Mouse (Mus musculus): ENCODE measurements at regions not wholly inside any gene's neighbourhood (a gene's known extent, or its start where the extent isn't known, plus 50 kb on each side); places are given as distances from the start of the nearest gene placed in this dataset.

DNA sequence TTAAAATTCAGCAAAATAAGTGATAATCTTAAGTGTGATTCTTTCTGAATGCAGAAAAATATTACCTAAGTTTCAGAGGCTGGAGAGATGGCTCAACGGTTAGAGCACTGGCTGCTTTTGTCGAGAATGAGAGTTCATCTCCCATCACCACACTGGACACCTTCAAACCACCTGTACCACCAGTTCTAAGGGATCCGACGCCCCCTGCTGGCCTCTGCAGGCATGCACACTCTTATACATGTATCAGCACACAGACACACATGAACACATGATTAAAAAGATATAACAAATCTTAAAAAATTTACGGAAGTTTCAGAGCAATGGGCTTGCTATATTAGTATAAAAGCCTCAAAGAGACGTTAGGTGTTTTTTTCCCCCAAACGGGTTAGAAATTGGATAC is 80.9 kb upstream of the Ubash3b start:
- Histone ChIP-seq H3K27ac (ENCODE audit: insufficient read depth, low read depth, low read length) (no peak overlapping the region), H3K4me1 (ENCODE audit: control insufficient read depth, insufficient read depth, insufficient read length, low read length) (no peaks in the 10 kb centered on the region), H3K36me3 (ENCODE audit: control insufficient read depth, insufficient read depth, low read length) (no peaks in the 10 kb centered on the region), H3K27me3 (ENCODE audit: control insufficient read depth, insufficient read depth, low read length) (no peaks in the 10 kb centered on the region), H3K4me3 (ENCODE audit: low read depth, low read length) (no peak overlapping the region)
- TF ChIP-seq POLR2A (IDR thresholded peaks at IDR 0.05; ENCODE audit: low read depth, low read length): no peak
- no peak for TF ChIP-seq CTCF (IDR thresholded peaks at IDR 0.05; ENCODE audit: extremely low read depth, insufficient read length, insufficient replicate concordance, low read depth, low read length)
- WGBS: 83% methylated on average over 7 of the region's 7 CpGs

DNA sequence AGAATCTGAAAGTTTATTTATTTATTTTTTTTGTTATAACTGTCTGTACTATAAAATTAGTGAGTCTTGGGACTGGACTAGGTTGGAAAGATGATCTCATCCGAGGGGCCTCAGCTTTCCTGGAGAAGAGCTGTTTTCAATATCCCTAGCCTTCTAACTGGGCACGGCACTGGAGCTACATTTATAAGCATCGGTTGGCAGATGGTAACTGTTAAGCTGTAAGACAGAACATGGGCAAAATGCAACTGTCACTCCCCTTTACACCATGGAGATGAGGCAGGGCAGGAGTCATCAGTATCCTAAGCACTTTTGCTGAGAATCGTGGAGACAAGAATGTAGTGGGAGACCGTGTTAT is 77.6 kb upstream of the Ubash3b start:
- TF ChIP-seq CTCF (IDR thresholded peaks at IDR 0.05; ENCODE audit: extremely low read depth, insufficient read length, insufficient replicate concordance, low read depth, low read length): no peak
- no peak for TF ChIP-seq POLR2A (IDR thresholded peaks at IDR 0.05; ENCODE audit: low read depth, low read length)
- WGBS: 76% methylated on average over 5 of the region's 5 CpGs
- Histone ChIP-seq H3K27me3 (ENCODE audit: control insufficient read depth, insufficient read depth, low read length) (no peaks in the 10 kb centered on the region), H3K4me1 (ENCODE audit: control insufficient read depth, insufficient read depth, insufficient read length, low read length) (no peaks in the 10 kb centered on the region), H3K27ac (ENCODE audit: insufficient read depth, low read depth, low read length) (no peak overlapping the region), H3K36me3 (ENCODE audit: control insufficient read depth, insufficient read depth, low read length) (no peaks in the 10 kb centered on the region), H3K4me3 (ENCODE audit: low read depth, low read length) (no peak overlapping the region)

DNA sequence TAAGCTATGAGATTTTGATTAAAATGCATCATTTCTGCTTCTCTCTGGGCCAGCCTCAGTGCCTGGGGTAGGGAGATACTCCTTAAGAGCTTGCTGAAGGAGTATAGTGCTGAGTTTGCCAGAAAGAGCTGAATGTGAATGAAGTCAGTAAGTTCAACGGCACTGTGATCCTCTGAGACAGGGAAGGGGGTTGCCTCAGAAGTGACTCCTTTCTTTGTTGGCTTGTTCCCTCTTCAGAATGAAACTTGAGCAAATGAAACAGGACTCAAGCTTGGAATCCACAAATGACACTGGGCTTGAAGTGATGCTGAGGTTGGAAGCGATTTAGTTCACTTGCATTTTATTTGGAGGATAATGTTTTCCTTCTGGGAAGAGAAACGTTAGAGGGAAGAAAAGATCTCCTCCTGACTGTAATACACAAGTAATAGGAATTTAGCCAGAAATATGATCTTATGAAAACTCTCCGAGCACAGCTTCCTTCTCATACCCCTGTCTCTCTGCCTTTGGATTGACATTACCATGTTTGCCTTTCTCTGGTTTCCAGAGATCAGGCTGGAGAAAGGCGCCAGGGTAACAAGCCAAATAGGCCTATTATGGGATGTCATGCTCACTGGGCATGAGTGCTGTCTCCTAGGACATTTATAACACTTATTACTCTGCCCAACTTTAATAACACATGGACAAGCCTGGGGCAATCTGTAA is 77.0 kb upstream of the Ubash3b start:
- H3K27me3 ChIP-seq (ENCODE audit: control insufficient read depth, insufficient read depth, low read length): no peaks in the 10 kb centered on the region
- no peak overlapping the region for H3K4me3 ChIP-seq (ENCODE audit: low read depth, low read length)
- no peaks in the 10 kb centered on the region for H3K4me1 ChIP-seq (ENCODE audit: control insufficient read depth, insufficient read depth, insufficient read length, low read length)
- no peaks in the 10 kb centered on the region for H3K36me3 ChIP-seq (ENCODE audit: control insufficient read depth, insufficient read depth, low read length)
- H3K27ac ChIP-seq (ENCODE audit: insufficient read depth, low read depth, low read length): no peak overlapping the region
- no peak for TF ChIP-seq CTCF (IDR thresholded peaks at IDR 0.05; ENCODE audit: extremely low read depth, insufficient read length, insufficient replicate concordance, low read depth, low read length)
- no peak for TF ChIP-seq POLR2A (IDR thresholded peaks at IDR 0.05; ENCODE audit: low read depth, low read length)
- WGBS: 62% methylated on average over 5 of the region's 5 CpGs

DNA sequence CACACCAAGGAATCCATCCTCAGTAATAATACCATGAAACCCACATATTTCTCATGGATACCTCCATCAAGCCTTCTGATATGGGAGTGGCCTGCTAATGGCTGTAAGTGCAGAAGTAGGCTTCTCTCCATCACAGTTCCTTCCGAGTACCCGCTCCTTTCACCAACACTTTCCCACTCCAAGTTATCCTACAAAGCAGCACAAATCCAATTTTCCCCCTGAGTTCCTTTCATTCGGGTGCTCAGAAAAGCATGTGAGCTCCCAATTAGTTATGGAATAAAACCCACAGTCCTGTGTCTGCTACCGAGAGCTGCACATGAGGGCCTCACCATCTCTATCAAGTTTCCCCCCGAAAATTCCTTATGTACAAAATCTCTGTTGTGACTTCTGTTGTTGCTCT is 75.8 kb upstream of the Ubash3b start:
- no peaks in the 10 kb centered on the region for H3K27me3 ChIP-seq (ENCODE audit: control insufficient read depth, insufficient read depth, low read length)
- no peaks in the 10 kb centered on the region for H3K4me1 ChIP-seq (ENCODE audit: control insufficient read depth, insufficient read depth, insufficient read length, low read length)
- H3K36me3 ChIP-seq (ENCODE audit: control insufficient read depth, insufficient read depth, low read length): no peaks in the 10 kb centered on the region
- WGBS: 91% methylated on average over 5 of the region's 5 CpGs
- no peak for TF ChIP-seq POLR2A (IDR thresholded peaks at IDR 0.05; ENCODE audit: low read depth, low read length)
- TF ChIP-seq CTCF (IDR thresholded peaks at IDR 0.05; ENCODE audit: extremely low read depth, insufficient read length, insufficient replicate concordance, low read depth, low read length): no peak
- no peak overlapping the region for H3K4me3 ChIP-seq (ENCODE audit: low read depth, low read length)
- no peak overlapping the region for H3K27ac ChIP-seq (ENCODE audit: insufficient read depth, low read depth, low read length)

DNA sequence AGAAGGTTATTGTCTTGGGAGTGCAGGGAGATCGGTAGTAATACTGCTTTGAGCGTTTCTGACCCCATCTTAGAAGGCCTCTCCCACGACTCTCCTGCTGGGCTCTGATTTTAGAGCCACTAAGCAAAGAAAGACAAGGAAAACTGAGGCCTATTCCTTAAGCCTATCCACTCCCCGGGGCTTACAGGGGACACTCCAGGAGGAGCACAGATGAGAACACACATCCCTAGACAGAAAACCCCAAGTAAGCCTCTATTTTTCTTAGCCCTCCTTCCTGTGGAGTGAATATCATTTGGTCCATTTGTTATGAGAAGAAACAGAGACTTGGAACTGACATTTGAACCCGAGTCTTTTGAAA is 67.7 kb upstream of the Ubash3b start:
- H3K27ac ChIP-seq (ENCODE audit: insufficient read depth, low read depth, low read length): no peak overlapping the region
- TF ChIP-seq POLR2A (IDR thresholded peaks at IDR 0.05; ENCODE audit: low read depth, low read length) (no peak), CTCF (IDR thresholded peaks at IDR 0.05; ENCODE audit: extremely low read depth, insufficient read length, insufficient replicate concordance, low read depth, low read length) (no peak)
- WGBS: 18% methylated on average over 5 of the region's 5 CpGs
- peak overlapping the region; percentile 58 for H3K4me3 ChIP-seq (ENCODE audit: low read depth, low read length)
- no peaks in the 10 kb centered on the region for H3K27me3 ChIP-seq (ENCODE audit: control insufficient read depth, insufficient read depth, low read length)
- H3K36me3 ChIP-seq (ENCODE audit: control insufficient read depth, insufficient read depth, low read length): no peaks in the 10 kb centered on the region
- peaks cover 2% of the 10 kb centered on the region for H3K4me1 ChIP-seq (ENCODE audit: control insufficient read depth, insufficient read depth, insufficient read length, low read length)

DNA sequence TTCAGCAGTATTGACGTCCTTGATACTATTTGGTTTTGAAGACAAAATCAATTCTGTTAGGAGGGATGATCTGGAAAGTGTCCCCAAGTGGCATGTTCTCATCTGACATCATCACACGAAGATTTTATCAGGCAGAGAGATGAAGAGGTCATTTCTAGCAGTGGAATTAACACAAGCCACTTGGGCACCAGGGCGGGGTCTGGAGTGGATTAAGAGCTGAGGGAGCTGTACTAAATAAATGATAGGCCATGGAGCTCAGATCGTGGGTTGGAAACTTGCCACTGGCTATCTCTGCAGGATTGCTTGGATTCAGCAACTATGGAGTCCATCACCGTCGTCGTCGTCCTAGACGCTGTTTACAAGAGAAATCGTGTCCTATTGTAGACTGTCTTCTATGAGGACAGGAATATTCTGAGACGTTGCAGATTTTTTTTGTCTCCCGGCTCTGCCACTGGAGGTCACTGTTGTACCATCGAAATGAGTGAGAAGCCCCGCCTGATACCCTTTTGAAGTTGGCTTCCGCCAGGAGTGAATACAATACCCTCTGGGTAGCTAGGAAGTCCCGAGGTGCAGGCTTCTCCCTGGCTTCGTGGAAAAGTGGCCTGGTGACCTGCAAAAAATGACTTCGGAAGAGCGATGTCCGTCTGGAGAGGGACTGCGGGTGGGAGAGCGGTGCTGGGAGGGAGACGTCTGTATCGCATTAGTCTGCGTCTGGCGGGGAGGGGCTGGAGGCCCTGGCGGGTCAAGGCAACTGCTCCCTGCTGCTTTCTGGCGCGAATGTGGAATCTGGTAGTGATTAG is 67.1 kb upstream of the Ubash3b start:
- no peaks in the 10 kb centered on the region for H3K36me3 ChIP-seq (ENCODE audit: control insufficient read depth, insufficient read depth, low read length)
- TF ChIP-seq CTCF (IDR thresholded peaks at IDR 0.05; ENCODE audit: extremely low read depth, insufficient read length, insufficient replicate concordance, low read depth, low read length): peak; percentile 71; the same call in 1 of the 2 replicates
- TF ChIP-seq POLR2A (IDR thresholded peaks at IDR 0.05; ENCODE audit: low read depth, low read length): no peak
- peak overlapping the region; percentile 58 for H3K4me3 ChIP-seq (ENCODE audit: low read depth, low read length)
- H3K27ac ChIP-seq (ENCODE audit: insufficient read depth, low read depth, low read length): no peak overlapping the region
- peaks cover 2% of the 10 kb centered on the region for H3K4me1 ChIP-seq (ENCODE audit: control insufficient read depth, insufficient read depth, insufficient read length, low read length)
- H3K27me3 ChIP-seq (ENCODE audit: control insufficient read depth, insufficient read depth, low read length): no peaks in the 10 kb centered on the region
- 5% methylated on average over 29 of the region's 29 CpGs for WGBS

DNA sequence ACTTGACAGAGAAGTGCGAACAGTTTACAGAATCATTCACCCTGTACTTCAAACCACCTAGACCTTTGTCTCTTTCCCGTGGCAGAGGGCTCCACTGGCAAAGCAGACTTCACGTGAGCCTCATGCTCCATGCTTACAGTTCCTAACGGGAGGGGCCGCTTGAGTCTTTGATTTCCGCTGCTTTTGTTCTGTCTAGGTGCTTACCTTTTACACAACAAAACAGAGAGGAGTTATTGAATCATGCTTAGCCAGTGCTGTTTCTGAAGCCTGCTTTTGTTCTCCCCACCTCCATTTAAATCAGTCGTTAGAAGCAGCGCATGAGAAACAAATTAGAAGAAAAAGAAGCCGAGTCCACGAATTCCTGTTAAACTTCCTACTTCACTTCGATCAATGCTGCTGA is 61.9 kb upstream of the Ubash3b start:
- H3K27me3 ChIP-seq (ENCODE audit: control insufficient read depth, insufficient read depth, low read length): no peaks in the 10 kb centered on the region
- TF ChIP-seq POLR2A (IDR thresholded peaks at IDR 0.05; ENCODE audit: low read depth, low read length): no peak
- no peak for TF ChIP-seq CTCF (IDR thresholded peaks at IDR 0.05; ENCODE audit: extremely low read depth, insufficient read length, insufficient replicate concordance, low read depth, low read length)
- no peak overlapping the region for H3K27ac ChIP-seq (ENCODE audit: insufficient read depth, low read depth, low read length)
- H3K4me1 ChIP-seq (ENCODE audit: control insufficient read depth, insufficient read depth, insufficient read length, low read length): no peaks in the 10 kb centered on the region
- H3K36me3 ChIP-seq (ENCODE audit: control insufficient read depth, insufficient read depth, low read length): no peaks in the 10 kb centered on the region
- WGBS: 45% methylated on average over 11 of the region's 11 CpGs
- H3K4me3 ChIP-seq (ENCODE audit: low read depth, low read length): no peak overlapping the region
